Mouse (Mus musculus) bone marrow, adult 2 months (tissue): ENCODE measurements around the gene Aunip.

Source experiments
- CTCF ChIP-seq: fragments of 200-500 bp; IDR thresholded peaks from 2 replicates; pipeline ENCODE4 v1.5.1; 2011; ENCODE audit warnings: low read length, control low read depth; ENCODE audit not compliant: control insufficient read depth, insufficient read depth
- POLR2A ChIP-seq: fragments of 200-500 bp; IDR thresholded peaks from 2 replicates; pipeline ENCODE4 v1.6.1; 2011; ENCODE audit warnings: low read depth, mild to moderate bottlenecking, control low read depth, low read length, borderline replicate concordance; ENCODE audit not compliant: control insufficient read depth

DNA sequence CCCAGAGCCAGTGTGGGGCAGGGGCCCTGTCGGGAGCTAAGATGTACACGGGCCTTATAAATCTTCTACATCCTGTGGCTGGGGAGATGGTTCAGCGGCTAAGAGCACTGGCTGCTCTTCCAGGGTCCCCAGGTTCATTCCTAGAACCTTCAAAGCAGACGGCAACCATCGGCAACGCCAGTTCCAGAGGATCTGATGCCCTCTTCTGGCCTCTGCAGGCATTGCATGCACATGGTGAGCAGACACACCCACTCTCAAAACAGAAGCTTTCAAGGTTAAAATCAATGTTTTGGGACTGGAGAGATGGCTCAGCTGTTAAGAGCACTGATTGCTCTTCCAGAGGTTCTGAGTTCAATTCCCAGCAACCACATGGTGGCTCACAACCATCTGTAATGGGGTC is 58.4 kb downstream of the Aunip start:
- TF ChIP-seq CTCF (peak; percentile 50), POLR2A (no peak)
